Mouse (Mus musculus) kidney, adult 18-20 months (tissue): ENCODE data around the gene Klrg2.
"Not testable (repeated sequence)": the region's sequence is repeated elsewhere in the genome, so short reads cannot be mapped to it uniquely, and the experiment has no call there.

ENCODE experiments used
- DNase-seq: peaks from one replicate; pipeline ENCODE4 v3.0.0; 2021

The Klrg2 gene

GRCm38 (mm10) chr6:38636852-38637618 lies at the start of gene Klrg2:
Gene Klrg2 (minus strand): TSS chr6:38637242.
- peak; percentile 73 for DNase-seq

GRCm38 (mm10) chr6:38682532-38682931 lies 45.5 kb upstream of the Klrg2 start:
- no peak for DNase-seq

- DNase-seq = no peak
Observed at GRCm38 (mm10) chr6:38677629-38678028, 40.6 kb upstream of the Klrg2 start.

GRCm38 (mm10) chr6:38676723-38677122 lies 39.7 kb upstream of the Klrg2 start:
- no peak for DNase-seq

GRCm38 (mm10) chr6:38676217-38676616 lies 39.2 kb upstream of the Klrg2 start:
- no peak for DNase-seq

- no peak for DNase-seq
Observed at GRCm38 (mm10) chr6:38672011-38672410, 35.0 kb upstream of the Klrg2 start.

- DNase-seq = no peak
Observed at GRCm38 (mm10) chr6:38671270-38671669, 34.2 kb upstream of the Klrg2 start.

GRCm38 (mm10) chr6:38670488-38670887 lies 33.4 kb upstream of the Klrg2 start:
- DNase-seq = not testable (repeated sequence)

GRCm38 (mm10) chr6:38669580-38669979 lies 32.5 kb upstream of the Klrg2 start:
- DNase-seq = no peak

- no peak for DNase-seq
Observed at GRCm38 (mm10) chr6:38662714-38663615, 25.9 kb upstream of the Klrg2 start, which contains the start of gene Clec2l. Gene Clec2l (plus strand): TSS chr6:38663069.

- DNase-seq = no peak
Observed at GRCm38 (mm10) chr6:38661626-38662025, 24.6 kb upstream of the Klrg2 start.

- DNase-seq = peak; percentile 73
Observed at GRCm38 (mm10) chr6:38650263-38650937, 13.4 kb upstream of the Klrg2 start.

- no peak for DNase-seq
Observed at GRCm38 (mm10) chr6:38649545-38649944, 12.5 kb upstream of the Klrg2 start.

- no peak for DNase-seq
Observed at GRCm38 (mm10) chr6:38643039-38643438, 6.0 kb upstream of the Klrg2 start.

GRCm38 (mm10) chr6:38642593-38642992 lies 5.6 kb upstream of the Klrg2 start:
- DNase-seq = no peak

GRCm38 (mm10) chr6:38641645-38642044 lies 4.6 kb upstream of the Klrg2 start:
- DNase-seq = no peak

- no peak for DNase-seq
Observed at GRCm38 (mm10) chr6:38641228-38641627, 4.2 kb upstream of the Klrg2 start.

- DNase-seq = no peak
Observed at GRCm38 (mm10) chr6:38640401-38640800, 3.4 kb upstream of the Klrg2 start.

GRCm38 (mm10) chr6:38635941-38636851 lies 846 bp downstream of the Klrg2 start:
- peak; percentile 58 for DNase-seq

GRCm38 (mm10) chr6:38634461-38634860 lies 2.6 kb downstream of the Klrg2 start:
- DNase-seq = no peak

GRCm38 (mm10) chr6:38632826-38633225 lies 4.2 kb downstream of the Klrg2 start:
- no peak for DNase-seq

- no peak for DNase-seq
Observed at GRCm38 (mm10) chr6:38629556-38629955, 7.5 kb downstream of the Klrg2 start.
